Mouse (Mus musculus): ENCODE results near the gene Ptgdr2. TPM values are rescaled to one million over a fixed set of nuclear protein-coding genes. Genes with fewer than 3 reads are reported as not detected.

The Ptgdr2 gene
- polyA plus RNA-seq, 1 experiment from 2014 or later: 0.08 TPM

GRCm38 (mm10) chr19:10920532-10920931 lies 16.4 kb upstream of the Ptgdr2 start, which contains the start of gene Zp1:
Gene Zp1 (minus strand): TSS chr19:10920632.
- no peak within 1 kb of the TSS for H3K9ac ChIP-seq (ENCODE audit: low read depth, low read length)
- H3K27me3 ChIP-seq (replicated peaks; ENCODE audit: control insufficient read depth, insufficient read depth, low read length): no peaks in the 10 kb centered on the region
- no peak within 1 kb of the TSS for H3K4me2 ChIP-seq (ENCODE audit: low read depth, low read length)
- H3K36me3 ChIP-seq (ENCODE audit: control insufficient read depth, insufficient read depth, low read length): no peaks in the 10 kb centered on the region
- no peaks in the 10 kb centered on the region for H3K4me1 ChIP-seq (ENCODE audit: control insufficient read depth, insufficient read depth, low read length)
- ATAC-seq (ENCODE audit: low read depth) (no peak), DNase-seq (ENCODE audit: low spot score) (no peak)
- 33% methylated on average over 1 of the region's 2 CpGs for WGBS
- no peak within 1 kb of the TSS for H3K27ac ChIP-seq (replicated peaks; ENCODE audit: low read depth, low read length)
- no peaks in the 10 kb centered on the region for H3K9me3 ChIP-seq (ENCODE audit: control insufficient read depth, low read length)
- H3K4me3 ChIP-seq (ENCODE audit: low read depth, low read length): no peak within 1 kb of the TSS

GRCm38 (mm10) chr19:10921058-10921457 lies 15.9 kb upstream of the Ptgdr2 start:
- ATAC-seq (ENCODE audit: low read depth) (no peak), DNase-seq (ENCODE audit: low spot score) (no peak)
- Histone ChIP-seq H3K4me3 (ENCODE audit: low read depth, low read length) (no peak overlapping the region), H3K9me3 (ENCODE audit: control insufficient read depth, low read length) (no peaks in the 10 kb centered on the region), H3K9ac (ENCODE audit: low read depth, low read length) (no peak overlapping the region), H3K36me3 (ENCODE audit: control insufficient read depth, insufficient read depth, low read length) (no peaks in the 10 kb centered on the region), H3K27ac (replicated peaks; ENCODE audit: low read depth, low read length) (no peak overlapping the region), H3K4me1 (ENCODE audit: control insufficient read depth, insufficient read depth, low read length) (no peaks in the 10 kb centered on the region), H3K27me3 (replicated peaks; ENCODE audit: control insufficient read depth, insufficient read depth, low read length) (no peaks in the 10 kb centered on the region), H3K4me2 (ENCODE audit: low read depth, low read length) (no peak overlapping the region)
- 82% methylated on average over 3 of the region's 3 CpGs for WGBS

- WGBS: 48% methylated on average over 4 of the region's 4 CpGs
- no peak overlapping the region for H3K9ac ChIP-seq (ENCODE audit: low read depth, low read length)
- no peak for ATAC-seq (ENCODE audit: low read depth)
- H3K36me3 ChIP-seq (ENCODE audit: control insufficient read depth, insufficient read depth, low read length): no peaks in the 10 kb centered on the region
- DNase-seq (ENCODE audit: low spot score): no peak
- no peak overlapping the region for H3K4me2 ChIP-seq (ENCODE audit: low read depth, low read length)
- no peaks in the 10 kb centered on the region for H3K4me1 ChIP-seq (ENCODE audit: control insufficient read depth, insufficient read depth, low read length)
- no peak overlapping the region for H3K27ac ChIP-seq (replicated peaks; ENCODE audit: low read depth, low read length)
- H3K27me3 ChIP-seq (replicated peaks; ENCODE audit: control insufficient read depth, insufficient read depth, low read length): no peaks in the 10 kb centered on the region
- no peak overlapping the region for H3K4me3 ChIP-seq (ENCODE audit: low read depth, low read length)
- H3K9me3 ChIP-seq (ENCODE audit: control insufficient read depth, low read length): no peaks in the 10 kb centered on the region
Measured at GRCm38 (mm10) chr19:10924220-10924619, 12.7 kb upstream of the Ptgdr2 start.

GRCm38 (mm10) chr19:10926123-10926621 lies 10.8 kb upstream of the Ptgdr2 start:
- H3K27ac ChIP-seq (replicated peaks; ENCODE audit: low read depth, low read length): no peak overlapping the region; the same call in 1 of the 2 replicates
- peak; percentile 81 for ATAC-seq (ENCODE audit: low read depth)

GRCm38 (mm10) chr19:10926666-10927065 lies 10.3 kb upstream of the Ptgdr2 start:
- H3K36me3 ChIP-seq (ENCODE audit: control insufficient read depth, insufficient read depth, low read length): no peaks in the 10 kb centered on the region
- no peak overlapping the region for H3K4me2 ChIP-seq (ENCODE audit: low read depth, low read length)
- H3K27me3 ChIP-seq (replicated peaks; ENCODE audit: control insufficient read depth, insufficient read depth, low read length): no peaks in the 10 kb centered on the region
- H3K9ac ChIP-seq (ENCODE audit: low read depth, low read length): no peak overlapping the region
- ATAC-seq (ENCODE audit: low read depth) (peak; percentile 57; the same call in 1 of the 2 replicates), DNase-seq (ENCODE audit: low spot score) (no peak)
- WGBS: 43% methylated on average over 4 of the region's 4 CpGs
- H3K4me3 ChIP-seq (ENCODE audit: low read depth, low read length): no peak overlapping the region
- H3K4me1 ChIP-seq (ENCODE audit: control insufficient read depth, insufficient read depth, low read length): no peaks in the 10 kb centered on the region
- H3K27ac ChIP-seq (replicated peaks; ENCODE audit: low read depth, low read length): no peak overlapping the region; the same call in 1 of the 2 replicates
- H3K9me3 ChIP-seq (ENCODE audit: control insufficient read depth, low read length): no peaks in the 10 kb centered on the region

More at GRCm38 (mm10) chr19:10926123-10926621, 10.8 kb upstream of the Ptgdr2 start:
- Histone ChIP-seq H3K9me3 (ENCODE audit: control insufficient read depth, low read length) (no peaks in the 10 kb centered on the region), H3K9ac (ENCODE audit: low read depth, low read length) (peak overlapping the region; percentile 10; the same call in 1 of the 2 replicates), H3K27me3 (replicated peaks; ENCODE audit: control insufficient read depth, insufficient read depth, low read length) (no peaks in the 10 kb centered on the region), H3K4me2 (ENCODE audit: low read depth, low read length) (no peak overlapping the region), H3K36me3 (ENCODE audit: control insufficient read depth, insufficient read depth, low read length) (no peaks in the 10 kb centered on the region), H3K4me1 (ENCODE audit: control insufficient read depth, insufficient read depth, low read length) (no peaks in the 10 kb centered on the region), H3K4me3 (ENCODE audit: low read depth, low read length) (no peak overlapping the region)
- 35% methylated on average over 6 of the region's 6 CpGs for WGBS
- peak; percentile 61 for DNase-seq (ENCODE audit: low spot score)

- H3K36me3 ChIP-seq (ENCODE audit: control insufficient read depth, insufficient read depth, low read length): no peaks in the 10 kb centered on the region
- H3K4me1 ChIP-seq (ENCODE audit: control insufficient read depth, insufficient read depth, low read length): no peaks in the 10 kb centered on the region
- H3K9me3 ChIP-seq (ENCODE audit: control insufficient read depth, low read length): no peaks in the 10 kb centered on the region
- DNase-seq (ENCODE audit: low spot score): no peak
- no peak overlapping the region for H3K4me3 ChIP-seq (ENCODE audit: low read depth, low read length)
- H3K27me3 ChIP-seq (replicated peaks; ENCODE audit: control insufficient read depth, insufficient read depth, low read length): no peaks in the 10 kb centered on the region
- 85% methylated on average over 2 of the region's 2 CpGs for WGBS
- no peak overlapping the region for H3K9ac ChIP-seq (ENCODE audit: low read depth, low read length)
- ATAC-seq (ENCODE audit: low read depth): no peak
- no peak overlapping the region for H3K27ac ChIP-seq (replicated peaks; ENCODE audit: low read depth, low read length)
- no peak overlapping the region for H3K4me2 ChIP-seq (ENCODE audit: low read depth, low read length)
Measured at GRCm38 (mm10) chr19:10930641-10931040, 6.3 kb upstream of the Ptgdr2 start.

GRCm38 (mm10) chr19:10935029-10935428 lies 1.9 kb upstream of the Ptgdr2 start:
- Histone ChIP-seq H3K4me1 (ENCODE audit: control insufficient read depth, insufficient read depth, low read length) (no peaks in the 10 kb centered on the region), H3K9ac (ENCODE audit: low read depth, low read length) (no peak overlapping the region), H3K9me3 (ENCODE audit: control insufficient read depth, low read length) (no peaks in the 10 kb centered on the region), H3K27ac (replicated peaks; ENCODE audit: low read depth, low read length) (no peak overlapping the region), H3K4me3 (ENCODE audit: low read depth, low read length) (no peak overlapping the region), H3K36me3 (ENCODE audit: control insufficient read depth, insufficient read depth, low read length) (no peaks in the 10 kb centered on the region), H3K27me3 (replicated peaks; ENCODE audit: control insufficient read depth, insufficient read depth, low read length) (no peaks in the 10 kb centered on the region; the same call in 1 of the 2 replicates), H3K4me2 (ENCODE audit: low read depth, low read length) (no peak overlapping the region)
- 30% methylated on average over 5 of the region's 5 CpGs for WGBS
- ATAC-seq (ENCODE audit: low read depth) (no peak), DNase-seq (ENCODE audit: low spot score) (no peak)

GRCm38 (mm10) chr19:10936077-10936476 lies 883 bp upstream of the Ptgdr2 start:
- no peaks in the 10 kb centered on the region; the same call in 1 of the 2 replicates for H3K27me3 ChIP-seq (replicated peaks; ENCODE audit: control insufficient read depth, insufficient read depth, low read length)
- no peaks in the 10 kb centered on the region for H3K36me3 ChIP-seq (ENCODE audit: control insufficient read depth, insufficient read depth, low read length)
- no peak overlapping the region for H3K9ac ChIP-seq (ENCODE audit: low read depth, low read length)
- ATAC-seq (ENCODE audit: low read depth) (no peak), DNase-seq (ENCODE audit: low spot score) (no peak)
- H3K4me2 ChIP-seq (ENCODE audit: low read depth, low read length): no peak overlapping the region
- WGBS: 90% methylated on average over 5 of the region's 5 CpGs
- 0 out of 2 replicates have a peak, but pooled peaks cover 8% of the 10 kb centered on the region for H3K4me1 ChIP-seq (ENCODE audit: control insufficient read depth, insufficient read depth, low read length)
- H3K4me3 ChIP-seq (ENCODE audit: low read depth, low read length): no peak overlapping the region
- no peaks in the 10 kb centered on the region for H3K9me3 ChIP-seq (ENCODE audit: control insufficient read depth, low read length)
- no peak overlapping the region for H3K27ac ChIP-seq (replicated peaks; ENCODE audit: low read depth, low read length)

GRCm38 (mm10) chr19:10938771-10939170 lies 1.8 kb downstream of the Ptgdr2 start:
- WGBS: 66% methylated on average over 3 of the region's 3 CpGs
- Histone ChIP-seq H3K4me3 (ENCODE audit: low read depth, low read length) (no peak overlapping the region), H3K4me1 (ENCODE audit: control insufficient read depth, insufficient read depth, low read length) (0 out of 2 replicates have a peak, but pooled peaks cover 8% of the 10 kb centered on the region), H3K27ac (replicated peaks; ENCODE audit: low read depth, low read length) (no peak overlapping the region), H3K4me2 (ENCODE audit: low read depth, low read length) (no peak overlapping the region), H3K9ac (ENCODE audit: low read depth, low read length) (no peak overlapping the region), H3K27me3 (replicated peaks; ENCODE audit: control insufficient read depth, insufficient read depth, low read length) (no peaks in the 10 kb centered on the region; the same call in 1 of the 2 replicates), H3K9me3 (ENCODE audit: control insufficient read depth, low read length) (no peaks in the 10 kb centered on the region), H3K36me3 (ENCODE audit: control insufficient read depth, insufficient read depth, low read length) (peaks cover 21% of the 10 kb centered on the region)
- DNase-seq (ENCODE audit: low spot score): no peak
- ATAC-seq (ENCODE audit: low read depth): no peak
